Mouse (Mus musculus) hindbrain, embryonic 15.5 days (tissue): ENCODE results near the gene Tbc1d9. TPM values are rescaled to one million over a fixed set of nuclear protein-coding genes. Genes with fewer than 3 reads are reported as not detected.
A peak's percentile ranks its signal among the peaks of the same experiment; 100 is the strongest.

ENCODE experiments used
- ATAC-seq: fragments of 200-750 bp; cut with Nextera tagmentation; 2 replicates; pipeline ENCODE4 v1.8.0; 2017; ENCODE audit warnings: low read depth, moderate number of reproducible peaks, moderate TSS enrichment; ENCODE audit not compliant: low FRiP score
- H3K27ac ChIP-seq: fragments of 300-500 bp; sonication (generic); replicated peaks from 2 replicates; pipeline ENCODE4 v1.5.1; 2015; ENCODE audit warnings: mild to moderate bottlenecking, inconsistent platforms
- H3K27me3 ChIP-seq: fragments of 300-500 bp; sonication (generic); 2 replicates; pipeline ENCODE4 v1.6.1; 2015; ENCODE audit warnings: control low read depth, inconsistent platforms
- H3K36me3 ChIP-seq: fragments of 300-500 bp; sonication (generic); 2 replicates; pipeline ENCODE4 v1.6.1; 2015; ENCODE audit warnings: control low read depth, inconsistent platforms
- H3K4me1 ChIP-seq: fragments of 300-500 bp; sonication (generic); replicated peaks from 2 replicates; pipeline ENCODE4 v1.6.1; 2015; ENCODE audit warnings: control low read depth, inconsistent platforms
- H3K4me2 ChIP-seq: fragments of 300-500 bp; sonication (generic); 2 replicates; pipeline ENCODE4 v1.6.1; 2015; ENCODE audit warnings: moderate library complexity, mild to moderate bottlenecking, inconsistent platforms
- H3K4me3 ChIP-seq: fragments of 300-500 bp; sonication (generic); 2 replicates; pipeline ENCODE4 v1.5.1; 2015; ENCODE audit warnings: mild to moderate bottlenecking, inconsistent platforms
- H3K9ac ChIP-seq: fragments of 300-500 bp; sonication (generic); 2 replicates; pipeline ENCODE4 v1.6.1; 2015; ENCODE audit warnings: inconsistent platforms
- H3K9me3 ChIP-seq: fragments of 300-500 bp; sonication (generic); 2 replicates; pipeline ENCODE4 v1.6.1; 2016; ENCODE audit warnings: control low read depth, inconsistent platforms
- WGBS: fragments of 180-500 bp; shearing (Covaris S2); methylation state at CpG from one replicate; pipeline ENCODE4 v1.1.7; 2015; 5-methylcytosine and 5-hydroxymethylcytosine counted together
- polyA plus RNA-seq: library from polyadenylated mRNA; unstranded; fragments of >200 nt; fragmentation: Nextera tagmentation; extraction: Ambion mirVana; gene quantifications from 2 replicates; pipeline ENCODE4 v1.2.1, GENCODE M21; 2015

Gene Tbc1d9
- polyA plus RNA-seq, 1 experiment from 2014 or later: 15.7 TPM

DNA sequence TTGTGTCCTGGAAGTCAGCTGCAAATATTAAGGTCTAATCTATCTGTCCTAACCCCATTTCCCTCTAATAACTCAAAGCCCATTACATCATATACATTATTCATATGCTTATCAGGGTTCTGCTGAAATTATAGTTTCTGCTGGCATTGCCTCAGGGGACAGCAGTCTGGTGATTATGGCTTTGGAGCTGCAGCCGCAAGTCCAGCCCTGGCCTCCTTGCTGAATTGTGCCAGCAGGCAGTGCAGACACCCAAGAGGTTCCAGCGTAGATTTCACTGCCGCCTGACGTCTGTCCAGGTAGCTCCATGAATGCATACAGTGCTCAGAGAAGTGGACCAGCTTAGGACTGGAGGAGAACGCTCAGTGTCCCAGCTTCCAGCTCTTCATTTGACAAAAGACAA is 17.6 kb downstream of the Tbc1d9 start:
- Histone ChIP-seq H3K4me1 (peaks cover 32% of the 10 kb centered on the region), H3K4me2 (no peak overlapping the region), H3K27ac (0 out of 2 replicates have a peak overlapping the region, but pooled peaks have one; percentile 7), H3K27me3 (no peaks in the 10 kb centered on the region), H3K36me3 (no peaks in the 10 kb centered on the region), H3K4me3 (no peak overlapping the region), H3K9ac (no peak overlapping the region), H3K9me3 (no peaks in the 10 kb centered on the region)
- 49% methylated on average over 5 of the region's 5 CpGs for WGBS
- ATAC-seq: no peak

DNA sequence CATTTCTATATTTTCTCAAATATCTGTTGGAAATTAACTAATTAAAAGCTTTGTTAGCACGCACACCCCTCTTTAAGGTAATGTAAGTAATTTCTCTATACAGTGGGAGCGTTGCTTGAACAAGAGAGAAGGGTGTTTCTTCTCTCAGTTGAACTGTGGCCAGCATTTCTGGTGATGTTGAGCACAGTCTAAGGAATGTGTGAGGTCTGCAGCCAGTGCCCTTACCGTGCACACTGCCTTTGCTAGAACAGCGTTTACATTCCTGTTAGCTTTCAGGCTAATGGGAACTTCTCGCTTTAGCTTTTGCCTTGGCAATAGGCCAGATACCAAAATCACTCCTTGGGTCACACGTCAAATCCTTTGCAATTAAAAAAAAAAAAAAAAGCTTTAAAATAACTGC is 21.2 kb downstream of the Tbc1d9 start:
- Histone ChIP-seq H3K4me2 (no peak overlapping the region), H3K27ac (no peak overlapping the region), H3K36me3 (no peaks in the 10 kb centered on the region), H3K4me3 (no peak overlapping the region), H3K9me3 (no peaks in the 10 kb centered on the region), H3K4me1 (peaks cover 26% of the 10 kb centered on the region), H3K27me3 (no peaks in the 10 kb centered on the region), H3K9ac (no peak overlapping the region)
- 42% methylated on average over 6 of the region's 6 CpGs for WGBS
- no peak for ATAC-seq

DNA sequence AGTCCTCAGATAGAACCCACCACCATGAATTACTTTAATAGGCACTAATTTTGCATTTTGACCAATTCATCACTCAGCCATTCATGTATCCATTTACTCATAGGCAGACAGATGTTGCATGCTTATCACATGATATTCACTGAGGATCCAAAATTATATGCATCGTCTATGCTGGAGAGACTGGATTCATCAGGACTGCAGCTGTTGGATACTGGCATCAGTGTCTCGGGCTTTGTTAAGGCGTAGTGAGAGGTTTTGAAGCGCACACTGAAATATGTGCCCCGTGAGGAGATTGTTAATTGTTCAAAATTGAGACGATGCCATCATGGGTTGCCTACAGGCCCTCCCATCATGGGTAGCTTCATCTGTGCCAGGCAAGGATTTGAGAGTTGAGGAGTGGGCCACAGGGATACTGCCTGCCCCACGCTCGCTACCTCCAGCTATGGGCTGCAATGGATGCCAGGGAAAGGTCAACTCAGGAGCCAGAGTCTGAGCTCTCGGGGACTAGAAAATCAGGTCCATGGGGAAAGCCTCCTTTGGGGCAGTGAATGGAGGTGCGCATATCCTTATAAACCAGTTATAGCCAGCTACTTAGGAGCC is 22.3 kb downstream of the Tbc1d9 start:
- Histone ChIP-seq H3K27ac (peak overlapping the region; percentile 58; the same call in 1 of the 2 replicates), H3K4me1 (peaks cover 22% of the 10 kb centered on the region), H3K4me2 (no peak overlapping the region), H3K36me3 (no peaks in the 10 kb centered on the region), H3K9ac (no peak overlapping the region), H3K9me3 (no peaks in the 10 kb centered on the region), H3K4me3 (no peak overlapping the region), H3K27me3 (no peaks in the 10 kb centered on the region)
- peak; percentile 52; the same call in 1 of the 2 replicates for ATAC-seq
- 68% methylated on average over 10 of the region's 10 CpGs for WGBS

DNA sequence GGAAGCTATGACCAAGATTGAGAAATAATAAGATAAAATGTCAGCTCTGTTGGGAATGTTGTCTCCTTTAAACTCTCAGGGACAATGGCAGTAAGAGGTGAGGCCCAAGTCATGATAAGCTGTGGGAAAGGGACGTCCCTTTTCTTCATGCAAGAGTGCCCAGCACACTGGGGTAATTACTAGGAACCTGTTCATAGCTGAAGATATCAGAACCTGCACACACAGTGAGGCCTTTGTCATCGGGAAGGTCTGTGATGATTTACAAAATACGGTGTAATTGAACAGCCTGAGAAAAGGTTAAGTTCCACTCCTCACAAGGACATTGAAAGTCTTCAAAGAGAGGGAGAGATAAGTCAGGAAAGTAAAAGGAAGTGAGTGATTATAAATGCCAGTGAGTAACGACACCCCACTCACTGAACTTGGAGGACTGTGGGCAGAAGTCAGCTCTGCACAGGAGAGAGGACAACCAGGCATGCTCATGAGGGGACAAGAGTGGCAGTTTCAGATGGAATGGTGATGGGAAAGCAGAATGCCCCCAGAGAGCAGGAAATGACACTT is 24.5 kb downstream of the Tbc1d9 start:
- 83% methylated on average over 4 of the region's 4 CpGs for WGBS
- Histone ChIP-seq H3K4me2 (no peak overlapping the region), H3K9ac (no peak overlapping the region), H3K36me3 (no peaks in the 10 kb centered on the region), H3K4me1 (peaks cover 8% of the 10 kb centered on the region), H3K27me3 (no peaks in the 10 kb centered on the region), H3K4me3 (no peak overlapping the region), H3K9me3 (no peaks in the 10 kb centered on the region), H3K27ac (no peak overlapping the region)
- ATAC-seq: no peak

DNA sequence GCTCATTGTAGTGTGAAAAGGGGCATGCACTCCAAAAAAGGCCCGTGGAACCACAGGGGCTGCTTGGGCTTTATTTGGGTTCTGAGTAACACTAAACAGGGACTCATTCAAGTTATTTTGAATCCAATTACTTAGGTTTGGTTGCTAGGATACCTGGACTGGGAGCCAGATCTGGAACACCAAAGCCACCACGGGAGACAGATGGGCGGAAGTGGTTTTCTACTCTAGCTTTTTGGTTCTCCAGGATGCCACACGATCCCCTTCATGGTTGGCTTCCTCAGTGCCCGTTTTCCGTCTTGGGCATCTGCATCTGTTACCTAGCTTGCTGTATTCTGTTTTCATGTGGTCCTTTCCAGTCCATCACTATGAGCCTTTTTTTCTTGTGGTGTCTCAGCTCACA is 30.9 kb downstream of the Tbc1d9 start:
- Histone ChIP-seq H3K27ac (no peak overlapping the region), H3K36me3 (no peaks in the 10 kb centered on the region), H3K9me3 (no peaks in the 10 kb centered on the region), H3K27me3 (no peaks in the 10 kb centered on the region), H3K4me3 (no peak overlapping the region), H3K4me2 (no peak overlapping the region), H3K9ac (no peak overlapping the region), H3K4me1 (peaks cover 22% of the 10 kb centered on the region)
- WGBS: 51% methylated on average over 6 of the region's 6 CpGs
- ATAC-seq: no peak

DNA sequence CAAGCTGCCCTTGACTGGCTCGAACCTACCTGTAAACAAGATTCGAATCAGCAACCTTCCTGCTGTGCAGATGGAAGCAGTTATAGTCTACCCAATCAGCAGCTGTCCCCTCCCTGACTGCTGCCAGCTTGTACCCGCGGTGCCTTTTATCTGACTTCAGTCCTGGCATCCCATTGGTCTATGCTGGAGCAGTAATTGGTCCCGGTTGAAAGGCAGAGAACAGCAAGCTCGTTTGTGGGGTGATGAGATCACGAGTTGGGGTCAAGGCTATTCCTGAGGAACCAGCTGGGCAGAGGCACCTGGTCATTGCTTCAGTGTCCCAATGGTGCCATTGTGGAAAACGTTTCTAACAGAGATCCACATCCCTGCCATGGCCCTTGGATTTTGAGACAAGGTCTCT is 34.6 kb downstream of the Tbc1d9 start:
- Histone ChIP-seq H3K36me3 (no peaks in the 10 kb centered on the region), H3K4me3 (no peak overlapping the region), H3K4me2 (no peak overlapping the region), H3K9me3 (no peaks in the 10 kb centered on the region), H3K27me3 (no peaks in the 10 kb centered on the region), H3K27ac (peak overlapping the region; percentile 69; the same call in 1 of the 2 replicates), H3K9ac (no peak overlapping the region), H3K4me1 (peaks cover 23% of the 10 kb centered on the region)
- ATAC-seq: no peak; the same call in 1 of the 2 replicates
- WGBS: 67% methylated on average over 8 of the region's 8 CpGs

DNA sequence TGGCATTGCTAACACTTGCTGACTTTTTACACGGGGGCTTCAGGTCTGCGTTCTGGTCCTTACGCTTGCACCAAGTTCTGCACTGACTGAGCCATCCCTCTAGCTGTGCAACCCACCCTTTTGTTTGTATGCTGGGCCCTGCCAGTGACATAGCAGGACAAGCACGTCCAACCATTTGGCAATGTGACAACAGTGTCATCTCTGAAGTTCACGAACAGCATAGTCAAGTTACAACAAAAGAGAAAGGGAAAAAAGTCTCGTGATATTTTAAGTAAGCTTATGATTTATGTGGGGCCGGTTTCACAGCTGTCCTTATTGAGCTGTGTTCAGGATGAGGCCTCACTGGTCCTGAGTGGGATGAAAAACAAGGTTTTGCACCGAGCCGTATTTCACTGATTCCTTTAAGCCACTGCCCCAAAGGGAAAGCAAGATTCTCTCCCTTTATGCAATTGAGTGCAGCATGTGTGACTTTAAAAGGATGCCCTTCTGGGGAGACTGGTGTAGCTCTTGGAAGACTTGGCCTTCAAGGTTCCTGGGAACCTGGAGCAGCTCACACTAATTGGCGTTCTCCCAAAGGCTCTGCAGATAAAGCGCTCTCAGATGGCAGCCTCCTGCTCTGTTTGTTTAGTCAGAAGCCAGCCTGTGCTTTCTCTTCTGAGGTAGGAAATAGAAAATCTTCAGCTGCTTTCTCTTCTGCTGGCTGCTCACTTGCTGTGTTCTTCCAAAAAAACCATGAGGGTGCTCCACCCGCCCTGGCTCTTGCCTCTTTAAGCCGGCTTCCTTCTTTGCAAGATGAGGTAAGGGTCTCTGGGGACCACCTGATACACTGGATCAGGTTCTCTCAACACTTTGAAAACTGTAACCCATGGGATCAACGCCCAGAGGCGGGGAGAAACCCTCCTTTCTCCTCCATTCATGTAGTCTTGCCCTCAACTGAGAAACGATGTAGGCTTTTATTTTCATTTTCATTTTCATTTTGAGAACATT is 35.3 kb downstream of the Tbc1d9 start:
- H3K4me1 ChIP-seq: peaks cover 23% of the 10 kb centered on the region
- peak overlapping the region; percentile 69 for H3K27ac ChIP-seq
- H3K36me3 ChIP-seq: no peaks in the 10 kb centered on the region
- no peak for ATAC-seq
- H3K9ac ChIP-seq: no peak overlapping the region
- no peaks in the 10 kb centered on the region for H3K27me3 ChIP-seq
- H3K4me3 ChIP-seq: no peak overlapping the region
- 70% methylated on average over 16 of the region's 16 CpGs for WGBS
- H3K9me3 ChIP-seq: no peaks in the 10 kb centered on the region
- peak overlapping the region; percentile 6; the same call in 1 of the 2 replicates for H3K4me2 ChIP-seq

DNA sequence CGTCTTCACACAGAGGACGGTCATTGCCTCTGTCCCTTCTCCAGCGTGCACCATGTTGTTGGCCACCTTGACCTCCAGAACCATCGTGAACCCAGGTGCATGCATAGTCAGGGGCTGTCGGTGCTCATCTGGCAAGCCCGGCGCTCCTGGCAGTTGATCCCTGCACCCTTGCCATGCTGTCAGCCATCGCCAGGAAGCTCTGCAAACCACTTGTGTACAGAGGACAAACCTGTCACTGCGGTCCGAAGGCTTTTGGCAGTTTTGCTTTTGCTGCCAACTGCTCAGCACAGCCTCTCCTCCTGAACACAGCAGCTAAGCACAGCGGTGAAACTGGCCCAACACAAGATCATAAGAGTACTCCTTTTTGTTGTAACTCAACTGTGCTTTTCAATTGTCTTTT is 37.8 kb downstream of the Tbc1d9 start:
- H3K9me3 ChIP-seq: no peaks in the 10 kb centered on the region
- no peak overlapping the region for H3K9ac ChIP-seq
- H3K4me1 ChIP-seq: peaks cover 21% of the 10 kb centered on the region
- no peak overlapping the region for H3K4me3 ChIP-seq
- 85% methylated on average over 11 of the region's 11 CpGs for WGBS
- no peak overlapping the region for H3K27ac ChIP-seq
- ATAC-seq: no peak
- H3K36me3 ChIP-seq: no peaks in the 10 kb centered on the region
- no peaks in the 10 kb centered on the region for H3K27me3 ChIP-seq
- no peak overlapping the region for H3K4me2 ChIP-seq

DNA sequence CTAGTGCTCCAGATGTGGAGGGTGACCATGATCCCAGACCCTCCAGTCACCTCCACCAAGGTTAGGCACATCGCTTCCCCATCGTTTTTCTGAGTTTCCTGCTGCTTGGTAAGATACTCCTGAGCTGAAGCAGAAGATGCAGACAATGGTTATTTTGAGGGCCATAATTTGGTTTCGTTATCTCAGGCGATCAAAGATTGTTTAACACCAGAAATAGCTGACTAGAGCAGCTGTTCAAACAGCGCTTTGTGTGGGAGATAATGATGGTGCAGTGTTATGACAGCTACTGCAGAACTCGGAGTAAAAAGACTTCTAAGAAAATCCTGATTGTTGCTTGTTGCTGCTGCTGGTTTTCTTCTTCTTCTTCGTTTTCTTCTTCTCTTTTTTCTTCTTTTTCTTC is 40.8 kb downstream of the Tbc1d9 start:
- no peak overlapping the region for H3K9ac ChIP-seq
- no peak overlapping the region for H3K4me3 ChIP-seq
- peaks cover 9% of the 10 kb centered on the region for H3K36me3 ChIP-seq
- no peaks in the 10 kb centered on the region for H3K9me3 ChIP-seq
- no peak overlapping the region for H3K27ac ChIP-seq
- peaks cover 6% of the 10 kb centered on the region; the same call in 1 of the 2 replicates for H3K4me1 ChIP-seq
- WGBS: 80% methylated on average over 7 of the region's 7 CpGs
- ATAC-seq: no peak
- no peak overlapping the region for H3K4me2 ChIP-seq
- no peaks in the 10 kb centered on the region for H3K27me3 ChIP-seq

DNA sequence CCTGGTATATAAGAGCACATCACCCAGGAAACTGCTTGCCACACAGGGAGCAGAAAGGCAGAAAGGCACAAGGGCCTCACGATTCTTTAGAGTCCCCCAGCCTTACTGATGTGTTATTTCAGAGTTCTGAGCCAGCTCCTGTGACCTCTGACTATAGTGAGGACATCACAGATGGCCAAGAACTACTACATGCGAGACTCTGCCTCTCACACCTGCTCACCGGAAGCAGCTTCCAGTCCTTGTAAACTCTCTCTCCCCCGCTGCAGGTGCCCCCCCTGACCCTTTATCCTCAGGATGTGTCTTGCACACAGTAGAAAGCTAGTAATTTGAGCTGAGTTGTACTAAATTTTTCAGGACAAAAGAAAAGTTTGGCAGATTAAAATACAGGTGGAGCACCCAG is 44.4 kb downstream of the Tbc1d9 start:
- Histone ChIP-seq H3K27me3 (no peaks in the 10 kb centered on the region), H3K9ac (no peak overlapping the region), H3K27ac (no peak overlapping the region), H3K9me3 (no peaks in the 10 kb centered on the region), H3K36me3 (peaks cover 19% of the 10 kb centered on the region), H3K4me3 (no peak overlapping the region), H3K4me1 (0 out of 2 replicates have a peak, but pooled peaks cover 3% of the 10 kb centered on the region), H3K4me2 (no peak overlapping the region)
- 74% methylated on average over 4 of the region's 4 CpGs for WGBS
- ATAC-seq: no peak

DNA sequence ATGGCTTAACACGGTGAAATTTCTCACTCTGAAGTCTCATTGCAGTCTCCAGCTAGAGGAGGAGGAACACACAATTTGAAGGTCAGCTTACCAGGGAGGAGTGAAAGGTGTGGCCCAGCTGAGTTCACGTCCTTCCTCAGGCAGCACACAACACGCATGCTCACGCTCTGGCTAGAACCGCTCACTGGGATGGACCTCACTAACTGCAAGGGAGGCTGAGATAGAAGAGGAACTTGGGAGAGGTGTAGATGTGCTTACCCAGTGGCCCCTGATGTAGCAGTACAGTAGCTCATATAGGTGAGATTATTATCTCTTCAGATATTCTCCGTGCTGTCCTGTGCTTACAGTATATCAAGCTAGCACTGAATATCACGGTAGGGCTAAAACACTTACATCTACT is 45.5 kb downstream of the Tbc1d9 start:
- 95% methylated on average over 7 of the region's 7 CpGs for WGBS
- H3K27ac ChIP-seq: no peak overlapping the region
- H3K36me3 ChIP-seq: peaks cover 19% of the 10 kb centered on the region
- no peak for ATAC-seq
- no peak overlapping the region for H3K4me2 ChIP-seq
- no peaks in the 10 kb centered on the region for H3K9me3 ChIP-seq
- no peak overlapping the region for H3K9ac ChIP-seq
- no peaks in the 10 kb centered on the region for H3K27me3 ChIP-seq
- no peak overlapping the region for H3K4me3 ChIP-seq
- 0 out of 2 replicates have a peak, but pooled peaks cover 2% of the 10 kb centered on the region for H3K4me1 ChIP-seq

DNA sequence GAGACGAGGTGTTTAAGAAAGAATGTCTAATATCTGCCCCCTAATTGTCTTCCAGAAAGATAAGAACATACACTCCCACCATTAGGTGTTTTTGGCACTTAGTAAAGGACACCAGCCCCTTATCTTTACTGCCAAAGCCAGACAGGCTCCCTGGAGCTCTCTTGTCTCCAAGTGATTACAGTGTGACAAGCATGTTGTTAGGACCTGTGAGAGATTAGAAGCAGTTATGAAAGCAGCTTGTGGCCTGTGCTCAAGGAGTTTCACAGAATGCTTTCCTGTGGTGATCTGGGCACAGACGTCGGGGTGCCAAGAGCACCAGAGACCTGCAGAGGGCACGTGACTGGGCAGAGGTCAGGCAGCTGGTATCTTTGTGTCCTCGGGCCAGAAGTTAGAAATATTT is 49.9 kb downstream of the Tbc1d9 start:
- no peaks in the 10 kb centered on the region for H3K9me3 ChIP-seq
- H3K4me2 ChIP-seq: no peak overlapping the region
- H3K9ac ChIP-seq: no peak overlapping the region
- no peaks in the 10 kb centered on the region for H3K27me3 ChIP-seq
- no peak for ATAC-seq
- 62% methylated on average over 5 of the region's 5 CpGs for WGBS
- no peaks in the 10 kb centered on the region for H3K4me1 ChIP-seq
- peaks cover 19% of the 10 kb centered on the region for H3K36me3 ChIP-seq
- H3K4me3 ChIP-seq: no peak overlapping the region
- no peak overlapping the region for H3K27ac ChIP-seq
